Mouse (Mus musculus) erythroblast, embryonic 14.5 days (primary cell): ENCODE measurements at regions not wholly inside any gene's neighbourhood (a gene's known extent, or its start where the extent isn't known, plus 50 kb on each side); places are given as distances from the start of the nearest gene placed in this dataset.

Source experiments
- GATA1 ChIP-seq: IDR thresholded peaks from 2 replicates; pipeline ENCODE4 v1.6.1; 2012; ENCODE audit warnings: low read length, inconsistent platforms, mixed read lengths
- TAL1 ChIP-seq: IDR thresholded peaks from 3 replicates; pipeline ENCODE4 v1.6.1; 2012; ENCODE audit warnings: low read length, inconsistent platforms, mixed read lengths

DNA sequence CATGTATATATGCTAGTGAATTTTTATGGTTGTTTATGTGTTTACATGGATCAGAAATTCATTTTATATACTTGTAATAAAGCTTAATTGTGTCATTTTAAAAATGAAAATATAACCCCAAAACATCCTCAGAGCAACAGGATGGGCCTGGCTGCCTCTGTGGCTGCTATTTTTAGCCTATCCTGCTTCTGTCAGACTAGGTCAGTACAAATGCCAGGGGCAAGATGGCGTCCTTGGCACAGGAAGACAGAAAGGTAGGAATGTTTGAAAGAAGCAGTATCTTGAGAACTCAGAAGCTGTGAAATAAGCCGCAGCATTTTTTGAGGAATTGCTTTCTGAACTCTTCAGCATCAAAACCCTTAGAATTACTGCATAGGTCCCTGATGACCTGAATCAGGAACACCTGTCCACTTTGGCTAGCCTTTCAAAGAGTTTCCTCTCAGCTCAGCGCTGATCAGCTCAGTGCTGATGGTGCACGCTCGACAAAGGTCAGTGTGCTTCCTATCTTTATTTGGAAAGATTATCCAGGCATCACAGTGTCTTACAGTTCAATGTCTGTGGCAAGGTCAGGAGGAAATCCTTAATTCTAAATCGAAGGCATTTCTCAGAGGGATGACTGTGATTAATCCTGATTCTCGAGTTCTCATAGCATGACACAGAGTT is 154.9 kb downstream of the Car2 start:
- TF ChIP-seq GATA1 = no peak
- no peak for TF ChIP-seq TAL1
